Mouse (Mus musculus): ENCODE data around the gene Rnf149. TPM values are rescaled to one million over a fixed set of nuclear protein-coding genes. Genes with fewer than 3 reads are reported as not detected.
"Not testable (repeated sequence)": the region's sequence is repeated elsewhere in the genome, so short reads cannot be mapped to it uniquely, and the experiment has no call there.

Gene Rnf149
- polyA plus RNA-seq (2016; fragmentation: Nextera tagmentation; extraction: Ambion mirVana): 24.2 and 25.7 TPM in 2 replicates

DNA sequence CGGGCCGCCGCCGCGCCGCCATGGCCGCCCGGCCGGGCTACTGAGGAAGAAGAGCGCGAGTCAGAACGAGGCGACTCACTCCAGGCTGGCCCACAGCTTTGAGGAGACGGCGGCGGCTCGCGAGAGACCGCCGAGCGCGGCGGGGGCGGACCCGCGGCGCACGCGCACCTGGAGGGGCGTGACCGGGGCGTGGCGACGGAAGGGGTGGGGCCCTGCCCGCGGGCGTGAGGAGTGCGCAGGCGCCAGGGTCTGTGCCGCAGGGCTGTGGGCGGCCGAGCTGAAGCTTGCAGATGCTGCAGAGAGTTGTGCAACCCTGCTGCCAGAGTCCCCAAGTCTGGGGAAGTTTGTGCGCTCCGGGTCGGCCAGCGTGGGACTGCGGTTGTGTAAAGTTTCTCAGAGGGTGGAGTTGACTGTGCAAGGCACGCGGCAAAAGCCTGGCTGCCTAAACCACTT is at the start of gene Rnf149:
Gene Rnf149 (minus strand): TSS at position 153 of the 453 bp plus-strand sequence.
- Histone ChIP-seq H3K27ac (peak within 1 kb of the TSS; percentile 98), H3K9me3 (replicated peaks) (no peaks in the 10 kb centered on the region), H3K36me3 (0 out of 2 replicates have a peak, but pooled peaks cover 2% of the 10 kb centered on the region), H3K4me3 (peak within 1 kb of the TSS; percentile 93), H3K27me3 (ENCODE audit: low read depth, poor library complexity, severe bottlenecking) (no peaks in the 10 kb centered on the region), H3K4me1 (peaks cover 29% of the 10 kb centered on the region)
- peak; percentile 100 for DNase-seq (ENCODE audit: low spot score)
- WGBS: 0% methylated on average over 49 of the region's 49 CpGs

DNA sequence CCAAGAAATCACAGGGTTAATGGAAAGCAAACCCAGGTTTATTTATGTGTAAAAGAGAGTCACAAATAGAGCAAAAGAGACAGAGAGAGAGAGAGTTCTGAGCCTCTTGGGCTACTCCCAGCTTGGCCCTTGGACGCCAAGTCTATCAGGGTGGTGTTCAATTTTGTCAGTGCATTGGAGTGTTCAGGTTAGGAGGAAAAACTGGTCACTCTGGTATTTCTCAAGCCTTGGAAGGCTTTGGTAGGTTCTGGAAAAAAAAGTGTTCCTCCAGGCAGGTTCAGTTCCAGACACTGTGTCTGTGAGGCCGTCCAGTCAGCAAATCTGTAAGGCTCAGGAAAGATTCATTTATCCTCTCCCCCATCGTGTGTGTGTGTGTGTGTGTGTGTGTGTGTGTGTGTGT is 48.3 kb upstream of the Rnf149 start:
- no peak for DNase-seq (ENCODE audit: low spot score)
- H3K36me3 ChIP-seq: no peaks in the 10 kb centered on the region
- H3K4me1 ChIP-seq: no peaks in the 10 kb centered on the region
- WGBS: 64% methylated on average over 3 of the region's 3 CpGs
- H3K27ac ChIP-seq: no peak overlapping the region
- H3K9me3 ChIP-seq (replicated peaks): no peaks in the 10 kb centered on the region
- H3K27me3 ChIP-seq (ENCODE audit: low read depth, poor library complexity, severe bottlenecking): no peaks in the 10 kb centered on the region
- no peak overlapping the region for H3K4me3 ChIP-seq

DNA sequence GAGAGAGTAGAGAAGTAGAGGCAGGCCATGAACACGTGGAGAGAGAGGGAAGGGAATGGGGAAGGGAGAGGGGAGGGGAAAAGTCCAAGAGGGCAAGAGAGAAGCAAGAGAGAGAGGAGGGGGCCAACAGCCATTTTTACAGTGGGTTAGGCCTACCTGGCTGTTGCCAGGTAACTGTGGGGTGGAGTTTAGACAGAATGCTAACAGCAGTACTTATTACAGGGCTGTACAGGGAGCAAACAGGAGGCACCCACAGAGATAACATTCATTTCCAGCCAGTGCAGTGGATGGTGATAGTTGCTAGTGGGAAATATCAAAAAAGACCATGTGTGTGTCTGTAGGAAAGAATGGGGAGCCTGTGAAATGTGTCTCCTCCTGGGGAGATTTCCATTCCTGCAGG is 46.5 kb upstream of the Rnf149 start:
- WGBS: 44% methylated on average over 1 of the region's 1 CpGs
- no peaks in the 10 kb centered on the region for H3K9me3 ChIP-seq (replicated peaks)
- H3K36me3 ChIP-seq: no peaks in the 10 kb centered on the region
- no peaks in the 10 kb centered on the region for H3K4me1 ChIP-seq
- H3K4me3 ChIP-seq: no peak overlapping the region
- no peak for DNase-seq (ENCODE audit: low spot score)
- H3K27me3 ChIP-seq (ENCODE audit: low read depth, poor library complexity, severe bottlenecking): no peaks in the 10 kb centered on the region
- H3K27ac ChIP-seq: no peak overlapping the region

DNA sequence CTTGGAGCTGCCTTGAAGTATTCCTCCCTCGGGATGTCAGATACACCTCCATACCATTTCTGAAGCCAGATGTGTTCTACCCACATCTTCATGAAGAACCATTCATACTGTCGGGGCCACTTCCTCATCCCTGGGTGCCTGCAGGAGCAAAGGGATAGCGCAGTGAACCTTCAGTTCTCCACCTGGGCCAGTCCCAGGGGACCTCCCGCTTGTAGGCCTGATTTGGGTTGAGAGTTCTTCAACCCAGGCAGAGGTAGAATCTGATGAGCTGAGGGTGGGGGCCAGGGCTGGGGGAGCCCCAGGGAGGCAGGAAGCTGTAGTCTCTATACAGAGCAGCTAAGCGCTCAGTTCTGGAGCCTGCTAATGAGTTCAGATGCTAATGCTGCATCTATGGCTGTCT is 45.9 kb upstream of the Rnf149 start:
- no peak overlapping the region for H3K27ac ChIP-seq
- H3K27me3 ChIP-seq (ENCODE audit: low read depth, poor library complexity, severe bottlenecking): no peaks in the 10 kb centered on the region
- H3K9me3 ChIP-seq (replicated peaks): no peaks in the 10 kb centered on the region
- DNase-seq (ENCODE audit: low spot score): no peak
- no peak overlapping the region for H3K4me3 ChIP-seq
- H3K4me1 ChIP-seq: no peaks in the 10 kb centered on the region
- WGBS: 94% methylated on average over 5 of the region's 5 CpGs
- no peaks in the 10 kb centered on the region for H3K36me3 ChIP-seq

DNA sequence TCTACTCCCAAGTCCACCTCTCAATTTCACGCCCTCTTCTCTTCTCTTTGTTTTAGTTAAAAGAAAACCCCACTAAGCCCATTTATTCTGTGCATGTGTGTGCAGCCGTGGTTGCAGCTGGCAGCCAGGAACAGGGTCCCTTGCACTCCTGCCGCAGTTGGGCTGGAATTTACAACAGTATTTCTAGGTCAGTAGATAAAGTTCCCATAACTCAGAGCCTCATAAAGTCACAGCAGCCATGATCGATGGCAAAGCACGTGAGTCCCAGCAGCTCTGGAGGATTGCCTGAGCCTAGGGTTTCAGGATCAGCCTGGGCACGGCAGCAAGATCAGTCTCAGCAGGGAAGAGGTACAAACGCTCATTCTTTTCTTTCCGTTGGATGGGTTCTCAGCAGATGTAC is 41.3 kb upstream of the Rnf149 start:
- 42% methylated on average over 8 of the region's 8 CpGs for WGBS
- Histone ChIP-seq H3K4me3 (no peak overlapping the region), H3K9me3 (replicated peaks) (no peaks in the 10 kb centered on the region), H3K4me1 (peaks cover 14% of the 10 kb centered on the region), H3K27ac (no peak overlapping the region), H3K36me3 (no peaks in the 10 kb centered on the region), H3K27me3 (ENCODE audit: low read depth, poor library complexity, severe bottlenecking) (no peaks in the 10 kb centered on the region)
- no peak for DNase-seq (ENCODE audit: low spot score)

- no peaks in the 10 kb centered on the region for H3K9me3 ChIP-seq (replicated peaks)
- H3K36me3 ChIP-seq: no peaks in the 10 kb centered on the region
- WGBS: 79% methylated on average over 6 of the region's 6 CpGs
- H3K4me1 ChIP-seq: peaks cover 14% of the 10 kb centered on the region
- no peak for DNase-seq (ENCODE audit: low spot score)
- no peak overlapping the region for H3K27ac ChIP-seq
- no peak overlapping the region for H3K4me3 ChIP-seq
- H3K27me3 ChIP-seq (ENCODE audit: low read depth, poor library complexity, severe bottlenecking): no peaks in the 10 kb centered on the region
These were observed 38.3 kb upstream of the Rnf149 start for GRCm38 (mm10) chr1:39615526-39615925.

DNA sequence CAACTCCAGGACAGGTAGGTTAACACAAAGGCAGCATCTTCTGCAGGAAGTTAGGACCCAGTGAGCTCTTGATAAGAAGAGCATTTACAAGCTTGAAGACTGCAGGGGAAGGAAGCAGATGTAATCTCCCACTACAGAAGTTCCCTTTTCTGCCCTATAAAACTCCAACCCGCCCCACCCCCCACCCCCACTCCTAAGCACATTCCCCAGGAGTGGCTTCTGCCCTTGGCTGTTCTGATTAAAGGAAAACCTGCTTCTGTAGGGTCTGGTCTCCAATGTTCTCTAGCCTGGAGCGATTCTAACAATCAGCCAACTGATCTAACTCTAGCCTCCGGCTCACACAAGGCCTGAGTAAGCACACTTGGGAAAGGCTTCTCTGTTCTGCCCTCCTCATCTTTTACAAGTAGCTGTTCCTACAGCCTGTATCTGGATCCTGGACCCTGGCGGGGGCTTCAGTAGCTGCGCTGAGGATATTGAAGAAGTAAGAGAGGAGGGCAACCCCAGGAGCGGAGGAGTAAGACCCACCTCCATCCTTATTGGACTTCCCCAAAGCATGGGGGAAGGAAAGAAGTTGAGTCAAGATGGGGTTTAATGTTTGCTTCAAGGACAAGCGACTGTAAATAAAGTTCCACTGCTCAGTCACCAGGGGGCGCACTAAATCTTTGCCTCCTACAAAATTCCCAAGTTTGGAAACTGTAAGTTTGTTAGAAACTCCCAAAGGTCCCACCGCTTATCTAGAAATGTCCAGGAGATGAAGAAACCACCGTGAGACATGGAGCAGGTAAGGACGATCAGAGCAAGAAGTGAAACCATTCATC is 37.5 kb upstream of the Rnf149 start:
- H3K36me3 ChIP-seq: no peaks in the 10 kb centered on the region
- H3K4me1 ChIP-seq: peaks cover 17% of the 10 kb centered on the region
- DNase-seq (ENCODE audit: low spot score): peak; percentile 81
- H3K9me3 ChIP-seq (replicated peaks): no peaks in the 10 kb centered on the region
- H3K27ac ChIP-seq: peak overlapping the region; percentile 61; the same call in 1 of the 2 replicates
- H3K27me3 ChIP-seq (ENCODE audit: low read depth, poor library complexity, severe bottlenecking): no peaks in the 10 kb centered on the region
- no peak overlapping the region for H3K4me3 ChIP-seq
- WGBS: 22% methylated on average over 11 of the region's 11 CpGs

GRCm38 (mm10) chr1:39613061-39613460 is 35.9 kb upstream of the Rnf149 start:
- no peak for DNase-seq (ENCODE audit: low spot score)

GRCm38 (mm10) chr1:39612491-39612890 is 35.3 kb upstream of the Rnf149 start:
- H3K27me3 ChIP-seq (ENCODE audit: low read depth, poor library complexity, severe bottlenecking): no peaks in the 10 kb centered on the region
- no peak for DNase-seq (ENCODE audit: low spot score)
- 82% methylated on average over 5 of the region's 5 CpGs for WGBS
- H3K27ac ChIP-seq: no peak overlapping the region
- H3K36me3 ChIP-seq: no peaks in the 10 kb centered on the region
- H3K9me3 ChIP-seq (replicated peaks): no peaks in the 10 kb centered on the region
- peaks cover 23% of the 10 kb centered on the region for H3K4me1 ChIP-seq
- H3K4me3 ChIP-seq: no peak overlapping the region

More at GRCm38 (mm10) chr1:39613061-39613460, 35.9 kb upstream of the Rnf149 start:
- no peak overlapping the region for H3K27ac ChIP-seq
- H3K4me1 ChIP-seq: peaks cover 23% of the 10 kb centered on the region
- H3K27me3 ChIP-seq (ENCODE audit: low read depth, poor library complexity, severe bottlenecking): no peaks in the 10 kb centered on the region
- H3K4me3 ChIP-seq: no peak overlapping the region
- H3K9me3 ChIP-seq (replicated peaks): no peaks in the 10 kb centered on the region
- no peaks in the 10 kb centered on the region for H3K36me3 ChIP-seq
- 91% methylated on average over 3 of the region's 3 CpGs for whole genome bisulfite sequencing

- Histone ChIP-seq H3K4me3 (no peak overlapping the region), H3K36me3 (no peaks in the 10 kb centered on the region), H3K9me3 (replicated peaks) (no peaks in the 10 kb centered on the region), H3K27ac (no peak overlapping the region), H3K4me1 (peaks cover 16% of the 10 kb centered on the region), H3K27me3 (ENCODE audit: low read depth, poor library complexity, severe bottlenecking) (no peaks in the 10 kb centered on the region)
- WGBS: 48% methylated on average over 8 of the region's 8 CpGs
- no peak for DNase-seq (ENCODE audit: low spot score)
These were observed 31.3 kb upstream of the Rnf149 start for GRCm38 (mm10) chr1:39608534-39608933.

GRCm38 (mm10) chr1:39602477-39602876 is 25.3 kb upstream of the Rnf149 start:
- H3K9me3 ChIP-seq (replicated peaks): no peaks in the 10 kb centered on the region
- H3K27me3 ChIP-seq (ENCODE audit: low read depth, poor library complexity, severe bottlenecking): no peaks in the 10 kb centered on the region
- no peak for DNase-seq (ENCODE audit: low spot score)
- WGBS: 93% methylated on average over 3 of the region's 3 CpGs
- no peaks in the 10 kb centered on the region for H3K36me3 ChIP-seq
- H3K4me1 ChIP-seq: peaks cover 15% of the 10 kb centered on the region
- H3K4me3 ChIP-seq: no peak overlapping the region
- H3K27ac ChIP-seq: no peak overlapping the region

GRCm38 (mm10) chr1:39598726-39599125 is 21.5 kb upstream of the Rnf149 start:
- no peak overlapping the region for H3K4me3 ChIP-seq
- H3K4me1 ChIP-seq: peaks cover 10% of the 10 kb centered on the region
- no peaks in the 10 kb centered on the region for H3K27me3 ChIP-seq (ENCODE audit: low read depth, poor library complexity, severe bottlenecking)
- H3K27ac ChIP-seq: no peak overlapping the region
- DNase-seq (ENCODE audit: low spot score): no peak
- no peaks in the 10 kb centered on the region for H3K9me3 ChIP-seq (replicated peaks)
- WGBS: 87% methylated on average over 11 of the region's 11 CpGs
- H3K36me3 ChIP-seq: no peaks in the 10 kb centered on the region

- not testable (repeated sequence) for H3K9me3 ChIP-seq (replicated peaks); H3K27ac ChIP-seq; H3K4me3 ChIP-seq; H3K27me3 ChIP-seq (ENCODE audit: low read depth, poor library complexity, severe bottlenecking); DNase-seq (ENCODE audit: low spot score); H3K36me3 ChIP-seq
- peaks cover 11% of the 10 kb centered on the region for H3K4me1 ChIP-seq
- 89% methylated on average over 9 of the region's 9 CpGs for WGBS
These were observed 19.9 kb upstream of the Rnf149 start for GRCm38 (mm10) chr1:39597135-39597534.
